Mouse (Mus musculus) embryonic facial prominence, embryonic 12.5 days (tissue): ENCODE results near the gene Kcnk12. TPM values are rescaled to one million over a fixed set of nuclear protein-coding genes. Genes with fewer than 3 reads are reported as not detected.

Experiments
- polyA plus RNA-seq: library from polyadenylated mRNA; unstranded; fragments of >200 nt; fragmentation: Nextera tagmentation; extraction: Ambion mirVana; gene quantifications from 2 replicates; pipeline ENCODE4 v1.2.1, GENCODE M21; 2016

The Kcnk12 gene
- polyA plus RNA-seq, 1 experiment from 2014 or later: 0.45 TPM

Other genes starting within 250 kb of the Kcnk12 start
- gene Epcam, start 162.0 kb downstream of the Kcnk12 start, polyA plus RNA-seq: 88.1 and 89.8 TPM in 2 replicates
- 107 and 114 TPM in 2 replicates for gene Msh2, start 125.7 kb downstream of the Kcnk12 start, polyA plus RNA-seq
- not detected in 2 replicates for gene Rpl36-ps4, start 123.0 kb upstream of the Kcnk12 start, polyA plus RNA-seq
- gene Msh6, start 177.1 kb upstream of the Kcnk12 start, polyA plus RNA-seq: 73.9 and 76.3 TPM in 2 replicates